Mouse (Mus musculus) heart, adult 2 months (tissue): ENCODE measurements around the gene Nags.

ENCODE experiments used
- CTCF ChIP-seq: fragments of 200-600 bp; IDR thresholded peaks from 2 replicates; pipeline ENCODE4 v1.8.1; 2022; ENCODE audit warnings: antibody characterized with exemption, mild to moderate bottlenecking, moderate library complexity
- POLR2A ChIP-seq: fragments of 200-500 bp; IDR thresholded peaks from 2 replicates; pipeline ENCODE4 v1.6.1; 2011; ENCODE audit warnings: mild to moderate bottlenecking, low read depth, low read length, control low read depth; ENCODE audit not compliant: insufficient read depth

GRCm38 (mm10) chr11:102188980-102189379 is 43.7 kb downstream of the Nags start:
- no peak for TF ChIP-seq POLR2A
- TF ChIP-seq CTCF, result no peak
